Mouse (Mus musculus): ENCODE measurements at regions not wholly inside any gene's neighbourhood (a gene's known extent, or its start where the extent isn't known, plus 50 kb on each side); places are given as distances from the start of the nearest gene placed in this dataset.
A peak's percentile ranks its signal among the peaks of the same experiment; 100 is the strongest.

GRCm38 (mm10) chr12:98337644-98338043 lies 69.2 kb downstream of the Gpr65 start:
- ATAC-seq (ENCODE audit: extremely low read depth, insufficient number of reproducible peaks, low FRiP score, poor library complexity, severe bottlenecking): no peak

DNA sequence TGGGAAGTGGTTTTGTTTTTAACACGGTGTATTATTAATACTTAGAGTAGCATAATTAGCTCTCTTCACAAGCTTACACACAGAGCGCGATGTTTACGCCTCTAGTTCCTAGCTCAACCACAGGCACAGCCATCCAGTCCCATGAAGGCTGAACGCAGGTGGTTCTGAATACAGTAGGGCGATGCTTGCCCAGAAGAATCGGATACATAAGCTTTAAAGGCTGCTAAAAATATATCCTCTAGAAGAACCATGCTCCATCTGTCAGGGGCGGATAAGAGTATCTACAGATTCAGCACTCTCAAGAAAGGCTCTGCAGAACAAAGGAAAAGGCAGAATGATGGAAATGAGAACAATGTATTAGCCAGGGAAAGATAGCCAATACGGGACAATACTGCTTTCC lies 71.1 kb downstream of the Gpr65 start:
- no peak for ATAC-seq (ENCODE audit: extremely low read depth, insufficient number of reproducible peaks, low FRiP score, poor library complexity, severe bottlenecking)

GRCm38 (mm10) chr12:98342158-98342557 lies 73.7 kb downstream of the Gpr65 start:
- 0 out of 2 replicates have a peak, but pooled peaks have one; percentile 60 for ATAC-seq (ENCODE audit: extremely low read depth, insufficient number of reproducible peaks, low FRiP score, poor library complexity, severe bottlenecking)

- ATAC-seq (ENCODE audit: extremely low read depth, insufficient number of reproducible peaks, low FRiP score, poor library complexity, severe bottlenecking): no peak
These were observed 75.2 kb downstream of the Gpr65 start for GRCm38 (mm10) chr12:98343653-98344052.

DNA sequence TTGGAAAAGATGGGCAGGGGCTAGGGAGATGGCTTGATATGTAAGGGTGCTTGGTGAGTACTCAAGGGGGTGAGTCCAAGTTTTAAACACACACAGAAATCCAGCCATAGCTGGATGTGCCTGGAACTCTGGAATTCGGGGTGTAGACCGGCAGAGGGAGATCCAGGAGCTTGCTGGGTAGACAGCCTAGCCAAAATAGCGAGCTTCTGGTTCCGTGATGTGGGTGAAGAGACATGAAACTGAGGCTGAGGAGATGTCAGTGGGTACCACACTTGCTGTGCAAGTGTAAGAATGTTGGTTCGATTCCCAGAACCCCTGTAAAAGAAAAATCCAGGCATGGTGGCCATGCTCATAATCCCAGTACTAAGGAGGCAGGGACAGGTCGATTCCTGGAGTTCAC lies 78.6 kb downstream of the Gpr65 start:
- no peak for ATAC-seq (ENCODE audit: extremely low read depth, insufficient number of reproducible peaks, low FRiP score, poor library complexity, severe bottlenecking)

- ATAC-seq (ENCODE audit: extremely low read depth, insufficient number of reproducible peaks, low FRiP score, poor library complexity, severe bottlenecking): peak; percentile 39; the same call in 1 of the 2 replicates
These were observed 79.3 kb downstream of the Gpr65 start for GRCm38 (mm10) chr12:98347550-98348318.

DNA sequence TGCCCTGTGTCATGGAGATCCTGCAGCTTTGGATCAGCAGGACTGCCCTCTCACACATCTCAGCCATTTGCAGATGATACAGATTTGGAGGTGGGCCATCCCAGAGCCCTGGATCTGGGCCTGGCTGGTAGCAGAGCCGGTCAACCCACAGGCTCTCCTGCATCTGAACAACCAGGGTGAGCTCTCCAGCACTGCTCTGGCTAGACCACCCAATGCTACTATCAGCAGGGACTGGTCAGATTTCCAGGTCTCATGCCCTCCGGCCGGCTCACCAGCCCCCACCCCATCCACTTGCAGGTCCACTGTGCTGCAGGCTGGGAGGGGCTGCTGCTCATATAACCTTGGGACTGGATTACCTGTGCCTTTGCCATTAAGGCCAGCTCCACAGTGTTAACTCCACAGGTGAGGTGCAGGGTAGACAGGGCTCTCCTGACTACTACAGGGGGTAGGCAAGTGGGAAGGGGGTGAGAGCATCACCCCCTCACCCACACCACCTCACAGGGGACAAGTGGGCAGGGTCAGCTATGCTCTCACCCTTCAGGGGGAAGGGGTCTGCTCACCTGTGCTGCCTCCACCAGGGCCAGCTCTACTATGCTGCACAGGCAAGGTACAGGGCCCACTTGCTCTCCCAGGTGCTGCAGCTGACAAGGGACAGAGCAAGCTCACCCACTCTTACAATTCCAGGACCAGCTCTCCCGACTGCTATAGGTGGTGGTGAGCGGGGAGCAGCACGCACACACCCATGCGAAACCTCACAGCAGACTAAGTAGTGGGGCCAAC lies 81.6 kb downstream of the Gpr65 start:
- ATAC-seq (ENCODE audit: extremely low read depth, insufficient number of reproducible peaks, low FRiP score, poor library complexity, severe bottlenecking): no peak

- ATAC-seq (ENCODE audit: extremely low read depth, insufficient number of reproducible peaks, low FRiP score, poor library complexity, severe bottlenecking): no peak
These were observed 84.0 kb downstream of the Gpr65 start for GRCm38 (mm10) chr12:98352401-98352800.

DNA sequence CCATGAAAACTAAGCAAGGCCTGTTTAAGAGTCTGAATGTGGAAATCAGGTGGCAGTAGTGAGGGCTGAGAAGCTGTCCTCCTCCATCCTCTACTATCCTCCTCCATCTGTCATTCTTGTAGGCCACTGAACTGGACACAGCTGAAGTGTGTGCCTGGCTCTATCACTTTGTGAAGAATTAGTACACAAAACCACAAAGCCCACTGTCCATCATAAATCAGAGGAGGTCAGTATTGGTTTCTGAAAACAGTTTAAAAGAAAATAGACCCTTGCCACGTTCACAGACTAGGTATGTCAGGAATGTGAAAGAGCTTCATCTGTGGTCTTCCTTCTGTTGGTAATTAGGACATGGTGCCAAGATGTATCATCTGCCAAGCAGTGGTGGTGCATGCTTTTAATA lies 86.1 kb downstream of the Gpr65 start:
- no peak for ATAC-seq (ENCODE audit: extremely low read depth, insufficient number of reproducible peaks, low FRiP score, poor library complexity, severe bottlenecking)

GRCm38 (mm10) chr12:98367583-98367982 lies 99.1 kb downstream of the Gpr65 start:
- ATAC-seq (ENCODE audit: extremely low read depth, insufficient number of reproducible peaks, low FRiP score, poor library complexity, severe bottlenecking): no peak

- ATAC-seq (ENCODE audit: extremely low read depth, insufficient number of reproducible peaks, low FRiP score, poor library complexity, severe bottlenecking): no peak
These were observed 102.3 kb downstream of the Gpr65 start for GRCm38 (mm10) chr12:98370771-98371170.

- peak; percentile 63; the same call in 1 of the 2 replicates for ATAC-seq (ENCODE audit: extremely low read depth, insufficient number of reproducible peaks, low FRiP score, poor library complexity, severe bottlenecking)
These were observed 106.9 kb downstream of the Gpr65 start for GRCm38 (mm10) chr12:98375214-98375910.

All from neutrophil, adult 5-6 weeks (primary cell).